Mouse (Mus musculus) kidney, adult 18-20 months (tissue): ENCODE data around the gene Dclk2.

Experiments used
- DNase-seq: peaks from one replicate; pipeline ENCODE4 v3.0.0; 2021

Dclk2 gene

DNA sequence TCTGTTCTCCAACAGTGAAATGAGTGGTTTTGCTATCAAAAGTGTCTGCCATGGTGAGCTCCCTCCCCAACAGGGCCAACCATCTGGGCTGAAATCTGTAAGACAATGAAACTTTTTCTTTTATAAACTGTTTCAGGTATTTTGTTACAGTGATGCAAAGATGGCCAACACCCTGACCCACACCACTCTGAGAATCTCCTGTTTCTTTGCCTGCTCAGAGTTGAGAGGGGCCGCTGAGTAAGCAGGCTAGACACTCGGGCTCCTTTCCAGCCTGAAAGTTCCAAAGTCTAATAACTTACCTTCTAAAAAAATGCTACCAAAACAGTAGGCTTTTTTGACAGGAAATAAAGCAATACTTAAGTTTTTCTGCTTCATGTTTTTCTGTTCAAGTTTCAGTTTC is 78.2 kb downstream of the Dclk2 start:
- DNase-seq: no peak

DNA sequence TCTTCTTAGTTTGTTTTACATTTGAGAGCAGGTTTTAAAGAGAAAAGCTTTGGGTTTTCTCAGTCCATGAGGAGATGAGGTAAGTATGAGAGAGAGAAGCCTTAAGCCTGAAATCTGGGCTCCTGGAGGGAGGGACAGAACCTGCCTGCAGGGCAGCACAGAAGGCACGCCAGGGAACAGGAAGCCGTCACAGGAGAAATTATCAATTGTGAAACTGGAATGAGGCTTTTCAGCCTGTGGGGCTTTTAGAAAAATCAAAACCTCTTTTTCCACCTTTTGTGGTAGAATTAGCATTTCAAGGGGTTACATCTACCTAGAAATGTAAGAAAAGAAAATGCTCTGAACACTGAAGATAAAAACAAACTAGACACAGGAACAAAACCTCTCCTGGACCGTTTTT is 81.0 kb downstream of the Dclk2 start:
- DNase-seq: no peak

- no peak for DNase-seq
Observed at GRCm38 (mm10) chr3:86837386-86837785, 83.3 kb downstream of the Dclk2 start.

DNA sequence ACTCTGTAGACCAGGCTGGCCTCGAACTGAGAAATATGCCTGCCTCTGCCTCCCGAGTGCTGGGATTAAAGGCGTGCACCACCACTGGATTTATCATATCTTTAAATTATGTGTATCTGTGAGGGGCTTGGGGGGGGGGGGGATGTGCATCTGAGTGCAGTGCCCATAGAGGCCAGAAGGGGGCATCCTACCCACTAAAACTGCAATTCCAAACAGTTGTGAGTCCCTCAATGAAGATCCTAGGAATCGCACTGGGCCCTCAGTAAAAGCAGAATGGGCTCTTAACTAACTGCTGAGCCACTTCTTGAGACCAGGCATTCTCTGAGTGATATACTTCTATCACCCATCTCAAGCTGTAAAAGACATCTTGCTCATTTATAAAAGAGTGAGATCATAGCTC is 85.5 kb downstream of the Dclk2 start:
- no peak for DNase-seq

GRCm38 (mm10) chr3:86834341-86834740 is 86.3 kb downstream of the Dclk2 start:
- DNase-seq: no peak

- no peak for DNase-seq
Observed at GRCm38 (mm10) chr3:86832591-86833267, 87.9 kb downstream of the Dclk2 start.

- no peak for DNase-seq
Observed at GRCm38 (mm10) chr3:86832115-86832514, 88.5 kb downstream of the Dclk2 start.

- no peak for DNase-seq
Observed at GRCm38 (mm10) chr3:86827506-86827905, 93.1 kb downstream of the Dclk2 start.

GRCm38 (mm10) chr3:86821383-86821782 is 99.3 kb downstream of the Dclk2 start:
- peak; percentile 60 for DNase-seq

DNA sequence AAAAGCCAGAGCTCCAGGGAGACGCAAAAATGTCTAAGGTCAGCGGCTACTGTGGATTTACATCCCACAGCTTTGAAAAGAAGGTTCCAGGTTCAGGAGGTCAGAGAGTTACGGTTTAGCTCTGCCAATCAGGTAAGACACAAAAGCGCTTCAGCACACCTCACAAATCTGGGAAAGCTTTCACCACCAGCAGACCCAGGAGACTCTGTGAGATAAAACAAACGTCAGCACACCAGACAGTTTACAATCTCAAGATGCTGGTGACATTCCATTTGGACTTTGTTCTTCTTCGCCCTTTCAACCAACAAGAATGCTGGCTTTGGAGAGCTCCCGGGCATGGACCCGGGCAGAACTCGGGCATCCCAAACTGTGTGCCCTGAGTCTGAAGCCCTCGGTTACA is 100.3 kb downstream of the Dclk2 start:
- DNase-seq: peak; percentile 46

GRCm38 (mm10) chr3:86819372-86819771 is 101.3 kb downstream of the Dclk2 start:
- DNase-seq: no peak

DNA sequence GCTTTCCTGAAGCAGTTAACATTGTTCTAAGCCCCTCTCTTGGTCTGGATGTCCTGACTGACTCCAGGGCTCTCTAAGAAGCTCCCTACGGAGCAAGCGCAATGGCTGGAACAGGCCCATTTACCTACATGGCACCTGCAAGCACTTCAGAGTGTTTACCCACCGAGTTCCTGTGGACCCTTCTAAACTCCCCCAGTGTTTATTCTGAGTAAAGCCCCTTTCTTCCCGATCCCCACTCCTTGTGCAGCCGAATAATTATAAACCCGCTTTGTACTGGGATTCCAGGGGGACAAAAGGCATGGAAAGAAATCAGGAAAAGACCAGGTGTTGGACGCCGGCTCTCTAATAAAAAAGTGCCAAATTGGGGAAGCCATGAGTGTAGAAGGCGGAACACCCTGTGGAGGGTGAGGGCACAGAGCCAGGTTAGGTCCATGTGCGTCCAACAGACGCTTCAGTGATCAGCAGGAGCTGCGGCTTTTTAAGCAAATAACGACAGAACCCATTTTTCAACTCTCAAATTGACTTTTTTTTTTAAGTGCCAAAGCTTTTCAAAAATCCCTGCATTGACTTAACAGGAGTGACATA is 102.6 kb downstream of the Dclk2 start:
- DNase-seq: no peak

DNA sequence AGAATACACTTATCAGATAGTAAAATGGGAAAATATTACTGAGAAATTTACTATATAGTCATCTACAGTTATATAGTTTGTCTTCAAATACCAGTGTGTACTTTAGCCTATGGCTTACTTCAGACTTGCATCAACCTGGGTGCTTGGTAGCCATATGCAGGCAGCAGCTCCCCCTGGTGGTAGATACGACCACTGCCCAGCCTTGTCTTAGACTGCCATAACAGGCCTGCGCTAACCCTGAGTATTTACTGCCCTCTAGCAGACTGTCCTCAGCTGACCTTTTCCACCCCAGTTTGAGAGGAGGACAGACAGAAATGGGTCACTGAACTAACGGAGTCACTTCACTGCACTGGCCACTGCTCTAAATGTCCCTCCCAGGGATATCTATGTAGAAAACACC is 108.0 kb downstream of the Dclk2 start:
- DNase-seq: peak; percentile 83

- DNase-seq: no peak
Observed at GRCm38 (mm10) chr3:86810908-86811307, 109.7 kb downstream of the Dclk2 start.

DNA sequence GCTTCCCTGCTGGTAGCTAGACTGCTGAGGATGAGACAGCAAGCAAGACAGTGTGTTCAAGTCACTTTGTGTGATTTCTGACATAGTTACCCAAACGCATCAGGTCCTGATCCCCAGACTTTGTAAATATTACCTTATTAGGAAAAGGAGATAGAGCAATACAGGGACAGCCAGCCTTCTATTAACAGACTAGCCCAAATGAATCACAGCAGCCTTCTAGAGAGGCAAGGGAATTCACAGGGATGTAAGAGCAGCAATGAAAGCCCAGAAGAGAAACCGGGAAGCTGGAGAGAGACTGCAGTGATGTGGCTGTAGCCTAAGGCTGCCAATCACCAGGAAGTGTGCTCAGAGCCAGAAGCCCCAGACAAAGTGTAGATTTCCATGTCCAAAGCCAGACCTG is 111.0 kb downstream of the Dclk2 start:
- DNase-seq: no peak

DNA sequence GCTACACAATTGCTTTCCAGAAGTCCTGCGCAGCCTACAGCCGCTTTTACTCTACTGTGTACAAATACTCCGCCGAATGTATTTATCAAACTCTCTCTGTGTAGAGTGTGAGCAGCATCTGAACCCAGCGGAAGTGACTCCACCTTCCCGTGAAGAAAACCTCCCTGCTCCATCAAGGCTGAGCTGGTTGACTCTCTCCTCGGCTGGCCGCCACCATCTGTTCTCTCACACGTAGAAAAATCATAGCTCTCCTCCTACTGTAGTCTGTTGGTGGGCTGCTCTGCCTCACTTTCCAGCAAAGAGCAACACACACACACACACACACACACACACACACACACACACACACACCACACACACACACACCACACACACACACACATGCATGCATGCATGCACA is 111.5 kb downstream of the Dclk2 start:
- DNase-seq: no peak

DNA sequence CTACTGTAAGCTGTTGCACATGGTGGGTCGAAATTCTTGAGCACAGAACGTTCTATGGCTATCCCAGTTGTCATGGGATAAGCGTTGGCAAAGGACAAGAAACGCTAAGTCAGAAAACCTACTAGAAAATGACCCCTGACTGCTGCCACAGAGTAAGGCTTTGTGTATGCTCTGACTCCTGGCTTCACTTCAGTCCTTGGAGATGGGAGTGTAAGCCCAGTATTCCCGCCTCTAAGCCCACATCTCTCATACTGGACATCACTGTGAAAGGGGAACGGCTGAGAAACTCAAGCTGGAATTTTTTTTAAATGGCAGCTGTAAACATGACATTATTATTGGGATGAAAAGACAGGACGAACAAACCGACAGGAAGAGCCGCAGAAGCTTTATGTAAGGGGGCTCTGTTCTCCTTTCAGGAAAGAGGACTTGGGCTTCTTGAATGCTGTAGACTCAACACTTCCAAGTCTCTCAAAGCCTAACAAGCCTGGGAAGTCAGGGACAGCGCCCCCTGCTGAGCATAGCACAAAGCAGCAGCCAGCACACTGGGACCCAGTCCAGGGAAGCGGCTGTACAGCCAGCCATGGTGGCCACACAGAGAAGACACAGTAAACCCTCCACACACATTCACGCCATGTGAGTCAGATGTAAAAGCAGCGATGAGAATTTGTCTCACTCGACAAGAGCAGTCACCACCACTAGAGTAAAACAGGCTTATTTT is 112.7 kb downstream of the Dclk2 start:
- DNase-seq: no peak

DNA sequence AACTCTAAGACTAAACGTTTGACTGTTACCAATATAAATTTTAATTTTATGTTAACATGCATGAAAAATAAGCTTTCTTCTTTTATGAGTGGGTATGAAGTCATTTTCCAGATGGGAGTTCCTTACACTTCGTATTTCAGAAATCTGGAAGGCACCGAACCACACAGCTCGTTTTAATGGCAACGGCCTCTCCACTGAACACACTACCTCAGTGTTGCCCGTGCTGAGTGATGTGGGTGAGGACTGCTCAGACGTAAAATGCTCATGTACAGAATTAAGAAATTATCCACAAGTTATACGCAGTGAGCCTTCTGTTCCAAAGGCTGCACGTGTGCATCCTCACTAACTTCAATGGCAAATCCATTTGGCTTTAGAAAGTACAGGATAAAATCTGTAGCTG is 113.8 kb downstream of the Dclk2 start:
- no peak for DNase-seq

DNA sequence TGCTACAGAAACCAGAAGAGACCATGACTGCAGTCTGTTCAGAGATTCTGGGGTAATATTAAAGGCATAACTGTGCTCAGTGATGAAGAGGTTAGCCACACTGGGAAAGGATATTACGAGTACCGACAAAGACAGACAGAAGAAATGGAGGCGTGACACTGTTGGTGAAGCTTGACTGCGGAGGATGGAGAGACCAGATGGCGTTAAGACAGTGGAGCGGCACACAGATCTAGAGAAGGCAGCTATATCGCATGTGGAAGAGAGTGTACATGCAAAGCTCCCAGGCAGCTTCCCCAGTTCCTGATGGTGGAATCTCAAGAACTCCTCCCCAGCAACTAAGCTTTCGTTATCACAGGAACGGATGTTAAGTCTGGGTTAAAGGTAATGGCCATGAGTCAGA is 116.4 kb downstream of the Dclk2 start:
- DNase-seq: no peak

DNA sequence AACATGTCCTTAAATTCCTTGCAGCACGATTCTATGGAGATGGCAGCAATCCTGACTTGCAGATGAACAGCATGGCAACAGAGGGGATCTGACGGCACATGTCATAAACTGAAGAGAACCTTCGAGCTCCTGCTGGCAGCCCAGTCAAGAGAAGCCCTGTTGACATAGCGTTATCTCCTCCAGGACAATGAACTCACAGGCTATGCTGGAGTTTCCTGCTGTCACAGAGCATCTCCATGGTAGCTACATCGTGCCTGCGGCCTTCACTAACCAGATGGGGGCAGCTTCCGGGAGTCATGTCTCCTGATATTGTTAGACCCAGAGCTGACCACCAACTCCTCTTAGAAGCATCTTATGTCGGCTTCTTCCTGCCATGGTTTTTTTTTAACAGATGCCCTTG is 117.8 kb downstream of the Dclk2 start:
- no peak for DNase-seq

DNA sequence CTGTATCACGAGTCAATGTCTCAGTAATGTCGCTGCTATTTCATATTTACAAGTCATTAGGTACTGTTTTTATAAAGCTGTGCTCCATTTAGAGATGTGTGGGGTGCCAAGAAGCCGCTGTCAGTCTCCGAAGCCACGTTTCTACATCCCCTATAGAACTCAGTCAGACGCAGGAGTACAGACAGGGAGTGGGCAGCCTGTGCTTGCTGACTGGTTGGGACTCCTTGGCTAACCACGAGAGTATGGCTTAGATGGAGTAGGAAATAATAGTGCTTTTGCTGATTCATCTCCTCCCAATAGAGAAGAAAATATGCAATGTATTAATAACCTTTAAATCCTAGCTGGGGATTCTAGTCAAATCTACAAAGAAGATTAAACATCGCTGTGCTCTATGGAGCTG is 119.8 kb downstream of the Dclk2 start:
- no peak for DNase-seq

DNA sequence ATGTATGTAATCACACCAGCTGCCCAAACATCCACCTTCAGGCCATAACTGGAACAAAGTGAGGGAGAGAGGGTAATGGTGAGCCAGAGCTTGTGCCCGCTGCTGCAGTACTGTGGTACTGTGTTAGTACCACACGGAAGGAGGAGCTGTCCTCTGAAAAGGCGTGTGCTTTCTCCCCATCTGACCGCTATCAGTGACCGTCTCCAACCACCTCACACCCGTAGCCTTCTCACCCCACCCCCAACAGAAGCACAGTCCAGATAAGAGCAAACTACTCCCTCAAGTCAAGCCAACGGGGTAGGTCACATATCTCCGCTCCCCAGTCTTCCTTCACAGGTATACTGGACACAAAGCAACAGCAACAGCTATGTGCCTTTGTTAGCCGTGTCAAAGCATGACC is 121.6 kb downstream of the Dclk2 start:
- no peak for DNase-seq

DNA sequence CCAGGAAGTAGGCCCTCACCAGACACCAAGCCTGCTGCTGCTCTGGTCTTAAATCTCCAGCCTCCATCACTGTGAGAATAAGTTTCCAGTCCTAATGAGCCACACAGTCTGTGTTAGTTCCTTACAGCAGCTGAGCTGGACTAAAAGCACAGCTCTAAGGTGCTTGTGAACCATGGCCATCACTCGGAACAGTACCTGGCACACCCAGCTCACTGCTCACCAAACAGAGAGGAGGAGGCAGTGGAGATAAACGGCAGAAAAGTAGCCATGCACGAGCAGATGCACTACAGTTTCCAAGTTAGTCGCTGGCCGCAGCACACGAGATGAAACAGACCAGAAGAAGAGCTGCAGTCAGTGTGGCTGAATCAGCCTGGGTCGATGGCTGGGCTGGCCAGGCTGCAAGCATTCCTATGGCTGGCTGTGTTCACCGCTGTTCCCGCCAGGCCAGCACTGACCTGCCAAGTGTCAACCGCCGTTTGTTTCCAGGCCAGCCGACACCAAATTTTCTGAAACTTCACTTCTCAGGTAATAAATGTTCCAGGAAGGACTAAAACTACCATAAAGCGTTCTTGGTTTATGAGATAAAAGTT is 122.7 kb downstream of the Dclk2 start:
- DNase-seq: no peak

- peak; percentile 16 for DNase-seq
Observed at GRCm38 (mm10) chr3:86796716-86797115, 123.9 kb downstream of the Dclk2 start.
